Mouse (Mus musculus) spleen, postnatal 36 days (tissue): ENCODE data around the gene Cuta.
"Not testable (repeated sequence)": the region's sequence is repeated elsewhere in the genome, so short reads cannot be mapped to it uniquely, and the experiment has no call there.

ENCODE experiments used
- DNase-seq, 2 experiments: peaks; one replicate each; pipeline ENCODE4 v3.0.0; 2022; ENCODE audit warnings: low spot score in 2 of 2, mixed read lengths in 1 of 2

The Cuta gene

DNA sequence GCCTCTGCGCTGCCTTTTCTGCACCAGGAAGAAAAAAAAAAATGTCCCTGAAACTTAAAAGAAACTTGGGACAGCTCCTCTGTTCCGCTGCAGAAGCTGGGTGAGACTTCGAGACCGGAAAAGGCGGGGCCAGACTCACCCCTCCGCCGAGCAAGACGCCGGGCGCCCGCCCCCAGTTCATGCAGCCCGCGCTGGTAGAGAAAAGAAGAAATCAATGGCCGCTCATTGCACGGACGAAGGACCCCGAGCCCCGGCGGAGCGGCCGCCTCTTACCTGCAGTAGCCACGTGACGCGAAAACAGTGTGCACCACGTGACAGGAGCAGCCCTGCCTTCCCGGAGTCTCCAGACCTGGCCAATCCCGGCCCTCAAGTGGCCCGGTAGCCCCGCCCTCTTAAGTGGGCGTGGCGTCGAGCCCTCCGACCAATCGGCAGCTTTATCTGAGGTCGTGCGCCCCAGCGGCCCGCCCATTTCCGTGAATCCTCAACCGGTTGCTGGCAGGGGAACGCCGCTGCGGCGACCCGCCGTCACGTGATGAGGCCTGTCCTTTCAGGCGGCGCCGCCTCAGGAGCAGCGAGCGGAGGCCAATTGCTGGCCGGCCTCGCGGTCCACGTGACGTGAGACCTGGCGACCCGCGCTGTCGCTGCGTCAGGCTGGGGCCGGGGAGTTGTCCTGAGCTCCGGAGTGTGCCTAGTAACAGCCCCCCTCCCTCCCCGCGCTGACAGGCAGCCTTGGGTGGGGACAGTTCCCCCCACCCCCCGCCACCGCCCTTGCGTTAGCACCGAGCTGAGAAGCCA, at the start of gene Cuta:
Cuta (minus strand) TSS at position 392 of the 795 bp plus-strand sequence.
- peak; percentile 100 for DNase-seq

- DNase-seq = no peak
Measured at GRCm38 (mm10) chr17:26985503-26986179, 46.3 kb upstream of the Cuta start.

DNA sequence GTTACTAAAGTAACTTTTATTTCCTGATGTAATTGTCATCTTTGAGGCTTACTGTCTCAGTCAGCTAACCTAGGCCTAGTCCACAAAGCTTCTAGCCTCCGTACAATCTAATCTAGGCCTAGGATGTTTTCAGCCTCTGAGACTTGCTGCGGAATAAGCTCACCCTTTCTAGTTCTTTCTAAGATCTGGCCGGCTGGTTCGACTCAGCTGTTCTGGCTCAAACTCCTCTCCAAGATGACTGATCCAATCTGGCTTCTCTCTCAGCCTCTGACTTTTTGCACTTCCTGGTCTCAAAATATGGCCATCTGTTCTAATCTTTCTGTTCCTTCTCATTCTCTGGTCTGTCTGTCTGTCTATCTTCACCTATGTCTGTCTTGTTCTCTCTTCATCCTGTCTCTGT, 44.0 kb upstream of the Cuta start:
- DNase-seq = no peak

GRCm38 (mm10) chr17:26981050-26981449, 41.7 kb upstream of the Cuta start:
- DNase-seq = peak; percentile 40 to 43

GRCm38 (mm10) chr17:26979426-26979825, 40.1 kb upstream of the Cuta start:
- peak; percentile 86 to 89 for DNase-seq

- DNase-seq = not testable (repeated sequence)
Measured at GRCm38 (mm10) chr17:26977354-26977753, 38.0 kb upstream of the Cuta start.

GRCm38 (mm10) chr17:26975415-26975814, 36.0 kb upstream of the Cuta start:
- no peak for DNase-seq

GRCm38 (mm10) chr17:26974547-26974946, 35.2 kb upstream of the Cuta start:
- DNase-seq = no peak

GRCm38 (mm10) chr17:26972703-26973574, 33.6 kb upstream of the Cuta start, which contains the start of gene Zbtb9:
Gene Zbtb9 (plus strand): TSS chr17:26973167.
- peak; percentile 97 to 98 for DNase-seq

DNA sequence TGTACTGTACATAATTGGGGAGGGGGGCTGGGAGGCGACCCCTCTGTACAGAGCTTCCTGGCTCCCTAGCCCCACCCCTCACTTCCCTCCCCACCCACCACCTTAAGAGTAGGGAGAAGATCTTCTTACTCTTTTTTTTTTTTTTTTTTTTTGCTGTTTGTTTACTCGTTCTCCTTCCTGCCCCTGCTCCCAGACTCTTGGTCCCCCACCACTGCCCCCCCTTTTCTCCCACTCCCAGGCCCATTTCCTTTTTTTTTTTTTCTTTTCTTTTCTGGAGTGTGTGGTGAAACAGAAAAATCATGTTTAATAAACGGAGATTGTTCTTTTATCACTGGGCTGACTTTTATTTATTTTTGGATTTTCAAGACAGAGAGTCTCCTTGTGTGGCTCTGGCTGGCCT, 32.7 kb upstream of the Cuta start:
- no peak for DNase-seq

GRCm38 (mm10) chr17:26971247-26971905, 32.0 kb upstream of the Cuta start:
- DNase-seq = no peak

GRCm38 (mm10) chr17:26970221-26970620, 30.9 kb upstream of the Cuta start:
- DNase-seq = no peak

DNA sequence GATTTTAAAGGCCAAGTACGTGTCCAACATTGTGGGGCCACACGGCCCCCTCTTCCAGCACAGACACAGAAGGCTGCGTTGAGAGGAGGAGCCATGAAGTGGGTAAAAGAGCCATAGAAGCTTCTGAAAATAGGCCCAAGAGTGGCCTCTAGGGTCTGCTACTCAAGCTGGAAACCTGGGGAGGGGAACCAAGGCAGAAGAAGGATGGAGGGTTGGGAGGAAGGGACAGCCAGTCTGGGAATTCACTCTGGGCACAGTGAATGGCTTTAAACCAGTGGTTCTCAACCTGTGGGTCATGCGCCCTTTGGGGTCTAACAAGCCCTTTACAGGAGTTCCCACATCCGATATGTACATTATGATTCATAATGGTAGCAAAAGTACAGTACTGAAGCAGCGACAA, 29.9 kb upstream of the Cuta start:
- DNase-seq = no peak

GRCm38 (mm10) chr17:26968200-26968611, 28.8 kb upstream of the Cuta start:
- no peak for DNase-seq

DNA sequence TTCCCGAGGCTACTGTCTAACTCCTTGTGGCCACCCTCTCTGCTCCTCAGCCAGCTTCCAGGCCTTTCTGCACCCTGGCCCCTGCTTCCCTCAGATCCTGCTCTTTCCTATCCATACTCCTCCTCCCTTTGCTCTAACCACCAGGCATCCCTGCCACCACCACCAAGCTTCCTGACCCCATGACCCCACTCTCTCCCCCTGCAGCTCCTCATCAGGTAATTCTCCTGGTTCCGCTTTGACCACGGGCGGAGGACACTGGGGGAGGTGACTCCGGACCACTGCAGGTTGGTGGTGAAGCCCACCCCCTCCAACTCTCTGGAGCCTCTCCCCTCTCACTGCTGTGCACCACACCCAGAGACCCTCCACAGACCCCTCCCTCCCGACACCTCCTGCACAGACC, 28.1 kb upstream of the Cuta start:
- no peak for DNase-seq

GRCm38 (mm10) chr17:26966993-26967392, 27.6 kb upstream of the Cuta start:
- no peak for DNase-seq

DNA sequence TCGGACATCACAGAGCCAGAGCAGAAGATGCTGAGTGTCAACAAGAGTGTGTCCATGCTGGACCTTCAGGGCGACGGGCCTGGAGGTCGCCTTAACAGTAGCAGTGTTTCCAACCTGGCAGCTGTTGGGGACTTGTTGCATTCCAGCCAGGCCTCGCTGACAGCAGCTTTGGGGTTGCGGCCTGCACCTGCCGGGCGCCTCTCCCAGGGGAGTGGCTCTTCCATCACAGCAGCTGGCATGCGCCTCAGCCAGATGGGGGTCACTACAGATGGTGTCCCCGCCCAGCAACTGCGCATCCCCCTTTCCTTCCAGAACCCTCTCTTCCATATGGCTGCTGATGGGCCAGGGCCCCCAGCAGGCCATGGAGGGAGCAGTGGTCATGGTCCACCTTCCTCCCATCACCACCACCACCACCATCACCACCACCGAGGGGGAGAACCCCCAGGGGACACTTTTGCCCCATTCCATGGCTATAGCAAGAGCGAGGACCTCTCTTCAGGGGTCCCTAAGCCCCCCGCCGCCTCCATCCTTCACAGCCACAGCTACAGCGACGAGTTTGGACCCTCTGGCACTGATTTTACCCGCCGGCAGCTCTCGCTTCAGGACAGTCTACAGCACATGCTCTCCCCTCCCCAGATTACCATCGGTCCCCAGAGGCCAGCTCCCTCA, 22.3 kb upstream of the Cuta start:
- DNase-seq = no peak

DNA sequence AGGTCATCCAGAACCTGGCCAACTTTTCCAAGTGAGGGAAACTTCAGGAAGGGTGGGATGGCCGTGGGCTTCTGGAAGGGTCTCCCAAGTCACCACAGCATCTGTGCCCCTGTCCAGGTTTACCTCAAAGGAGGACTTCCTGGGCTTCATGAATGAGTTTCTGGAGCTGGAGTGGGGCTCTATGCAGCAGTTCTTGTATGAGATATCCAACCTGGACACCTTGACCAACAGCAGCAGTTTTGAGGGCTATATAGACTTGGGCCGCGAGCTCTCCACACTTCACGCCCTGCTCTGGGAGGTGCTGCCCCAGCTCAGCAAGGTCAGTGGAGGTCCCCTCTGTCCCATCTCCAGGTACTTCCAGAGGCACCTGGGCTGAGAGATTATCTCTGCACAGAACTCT, 20.4 kb upstream of the Cuta start:
- DNase-seq = no peak

DNA sequence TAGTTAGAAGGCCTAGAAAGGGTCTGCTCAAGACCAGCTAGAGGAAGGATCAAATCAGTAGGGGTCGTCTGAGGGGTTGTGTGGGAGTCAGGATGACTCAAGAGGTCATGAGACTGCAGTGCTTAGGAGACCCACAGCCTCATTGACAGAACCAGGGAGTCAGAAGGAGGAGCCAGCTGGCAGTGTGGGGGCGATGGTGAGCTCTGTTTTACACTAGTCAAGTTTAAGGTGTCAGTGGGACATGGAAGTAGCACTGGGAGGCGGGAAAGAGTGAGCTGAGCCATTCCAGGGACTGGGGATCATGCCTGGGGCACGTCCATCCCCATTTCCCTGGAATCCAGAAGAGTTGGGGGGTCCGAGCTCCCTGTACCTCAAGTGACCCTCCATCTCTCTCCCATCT, 19.5 kb upstream of the Cuta start:
- DNase-seq = no peak

DNA sequence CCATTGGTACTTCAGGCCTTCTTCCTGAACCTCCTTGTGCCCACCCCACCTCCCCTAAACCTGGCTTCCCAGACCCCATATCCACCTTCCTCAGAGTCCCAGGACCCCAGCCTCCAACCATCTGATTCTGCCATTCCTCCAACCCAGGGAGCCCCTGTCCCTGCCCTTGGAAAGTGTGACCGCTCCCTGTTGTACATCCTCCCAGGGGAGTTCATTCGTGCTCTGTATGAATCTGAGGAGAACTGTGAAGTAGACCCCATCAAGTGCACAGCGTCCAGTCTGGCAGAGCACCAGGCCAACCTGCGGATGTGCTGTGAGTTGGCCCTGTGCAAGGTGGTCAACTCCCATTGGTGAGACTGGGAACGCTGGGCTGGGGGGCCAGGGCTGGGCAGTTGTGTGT, 18.5 kb upstream of the Cuta start:
- DNase-seq = no peak

DNA sequence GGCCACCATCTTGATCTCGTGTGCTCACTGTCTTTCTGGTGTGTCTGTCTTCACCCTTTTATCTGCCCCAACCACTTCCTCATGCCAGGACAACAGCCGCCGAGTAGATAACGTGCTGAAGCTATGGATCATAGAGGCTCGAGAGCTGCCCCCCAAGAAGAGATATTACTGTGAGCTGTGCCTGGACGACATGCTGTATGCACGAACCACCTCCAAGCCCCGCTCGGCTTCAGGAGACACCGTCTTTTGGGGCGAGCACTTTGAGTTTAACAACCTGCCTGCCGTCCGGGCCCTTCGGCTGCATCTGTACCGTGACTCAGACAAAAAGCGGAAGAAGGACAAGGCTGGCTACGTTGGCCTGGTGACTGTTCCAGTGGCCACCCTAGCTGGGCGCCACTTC, 17.5 kb upstream of the Cuta start:
- peak in 1 of 2 experiments; percentile 30 for DNase-seq
